Mouse (Mus musculus): ENCODE measurements at regions not wholly inside any gene's neighbourhood (a gene's known extent, or its start where the extent isn't known, plus 50 kb on each side); places are given as distances from the start of the nearest gene placed in this dataset.

DNA sequence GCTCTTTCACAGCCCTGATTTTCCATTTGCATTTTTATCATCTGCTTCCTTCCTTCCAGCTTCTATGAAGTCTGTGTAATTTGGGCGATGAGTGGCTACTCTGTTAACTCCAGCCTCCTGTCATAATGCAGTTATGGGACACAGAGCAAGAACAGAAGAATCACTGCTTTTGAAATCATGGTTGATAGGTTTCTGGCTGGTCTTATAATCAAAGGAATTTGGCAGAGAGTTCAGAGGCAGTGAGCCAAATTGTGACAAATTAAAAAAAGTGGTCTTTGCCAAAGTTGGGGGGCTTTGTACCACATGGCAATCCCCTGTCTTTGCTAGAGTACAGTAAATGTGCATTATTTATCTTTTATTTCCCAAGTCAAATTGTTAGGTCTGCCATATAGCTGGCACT, 1292.6 kb downstream of the Rapgef2 start:
- no peak for DNase-seq

DNA sequence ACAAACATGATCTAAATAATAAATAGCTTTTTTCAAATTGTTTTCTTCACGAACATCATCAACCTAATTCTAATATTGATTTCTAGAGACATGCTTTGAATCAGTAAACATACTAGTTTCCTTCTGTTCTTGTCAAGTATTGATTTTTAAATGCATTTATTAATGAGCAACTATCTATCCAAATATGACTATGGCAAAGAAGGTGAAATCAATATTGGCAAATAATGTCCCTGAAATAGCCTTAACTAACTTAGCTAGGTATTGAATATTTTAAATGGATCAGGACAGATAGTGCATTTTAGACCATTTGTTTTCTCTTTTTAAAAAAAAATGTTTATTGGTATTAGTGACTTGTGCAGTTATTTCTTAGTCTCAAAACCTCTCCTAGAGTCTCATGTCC, 1341.5 kb downstream of the Rapgef2 start:
- no peak for DNase-seq

DNA sequence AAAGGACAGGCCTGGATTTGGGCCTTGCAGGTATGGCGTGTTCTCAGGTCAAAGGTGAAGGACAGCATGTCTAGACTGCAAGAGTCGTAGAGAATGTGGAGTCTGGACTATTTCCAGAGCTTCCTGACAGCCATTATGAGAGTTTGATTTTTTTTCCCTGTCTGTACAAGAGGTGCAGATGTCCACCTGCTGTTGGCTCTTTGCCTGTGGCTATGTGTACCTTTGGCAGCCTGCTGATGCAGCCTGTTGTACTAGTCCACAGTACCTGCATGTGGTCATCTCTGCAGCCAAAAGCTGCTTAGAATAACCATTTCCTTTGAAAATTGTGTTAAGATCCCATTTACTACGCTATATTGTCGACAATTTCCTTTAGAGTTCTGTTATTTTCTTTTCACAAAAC, 1389.1 kb downstream of the Rapgef2 start:
- no peak for DNase-seq

DNA sequence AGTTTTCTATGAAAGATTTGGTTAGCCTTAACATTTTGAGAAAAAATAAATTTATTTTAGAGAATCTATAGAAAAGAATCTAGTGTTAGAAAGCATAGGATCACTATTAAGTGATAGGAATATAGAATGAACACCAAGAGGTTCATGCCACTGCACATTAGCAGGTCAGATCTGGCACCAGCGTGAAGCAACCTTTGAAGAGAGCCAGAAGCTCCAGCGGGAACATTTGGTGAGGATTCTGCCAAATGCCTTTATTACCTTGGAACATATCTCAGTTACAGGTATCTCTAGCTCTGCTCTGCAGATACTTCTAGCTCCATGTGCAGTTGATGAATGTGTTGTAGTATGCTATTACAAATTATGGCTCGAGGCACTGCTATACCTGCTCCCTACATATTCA, 1398.7 kb downstream of the Rapgef2 start:
- no peak for DNase-seq

- DNase-seq, result no peak
Measured at GRCm38 (mm10) chr3:77848717-77849241, 1437.5 kb downstream of the Rapgef2 start.

GRCm38 (mm10) chr3:77832230-77832805, 1454.0 kb downstream of the Rapgef2 start:
- DNase-seq, result no peak

DNA sequence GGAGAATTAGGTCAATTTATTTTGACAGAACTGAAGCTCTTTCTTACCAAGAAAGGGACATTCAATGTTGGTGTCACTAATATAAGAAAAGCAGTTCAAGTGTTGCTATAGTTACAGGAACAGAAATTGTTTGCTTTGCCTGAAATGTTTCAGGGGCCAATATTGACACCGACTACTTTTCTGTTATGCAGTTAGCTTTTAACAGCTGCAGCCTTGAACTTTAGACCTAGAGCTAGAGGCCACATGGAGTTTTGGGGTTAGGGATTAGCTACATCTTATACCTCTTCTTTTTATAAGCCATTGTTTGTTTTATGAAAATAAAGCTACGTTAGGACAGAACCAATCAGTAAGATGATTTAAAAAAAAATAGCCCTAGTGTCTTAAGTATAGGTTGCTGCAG, 1454.6 kb downstream of the Rapgef2 start:
- DNase-seq, result peak; percentile 49

- DNase-seq, result no peak
Measured at GRCm38 (mm10) chr3:77831256-77831655, 1455.1 kb downstream of the Rapgef2 start.

DNA sequence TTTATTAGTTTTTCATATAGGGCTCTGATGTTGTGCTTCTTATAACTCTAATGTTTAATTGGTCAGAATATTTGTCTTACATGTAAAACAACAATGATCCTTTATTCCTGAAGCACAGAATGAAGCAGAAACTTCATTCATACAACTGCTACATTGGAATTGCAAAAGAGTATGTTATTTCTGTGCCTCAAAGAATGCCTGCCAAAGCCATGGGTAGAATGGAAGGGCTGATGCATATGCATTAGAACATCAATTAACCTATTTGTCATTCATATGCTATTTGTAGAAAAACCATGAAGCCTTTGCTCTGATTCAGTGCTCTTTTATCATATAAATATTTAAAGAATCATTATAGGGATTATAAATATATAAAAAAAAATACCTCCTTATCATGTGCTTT, 1456.1 kb downstream of the Rapgef2 start:
- no peak for DNase-seq

GRCm38 (mm10) chr3:77800776-77801175, 1485.5 kb downstream of the Rapgef2 start:
- no peak for DNase-seq

DNA sequence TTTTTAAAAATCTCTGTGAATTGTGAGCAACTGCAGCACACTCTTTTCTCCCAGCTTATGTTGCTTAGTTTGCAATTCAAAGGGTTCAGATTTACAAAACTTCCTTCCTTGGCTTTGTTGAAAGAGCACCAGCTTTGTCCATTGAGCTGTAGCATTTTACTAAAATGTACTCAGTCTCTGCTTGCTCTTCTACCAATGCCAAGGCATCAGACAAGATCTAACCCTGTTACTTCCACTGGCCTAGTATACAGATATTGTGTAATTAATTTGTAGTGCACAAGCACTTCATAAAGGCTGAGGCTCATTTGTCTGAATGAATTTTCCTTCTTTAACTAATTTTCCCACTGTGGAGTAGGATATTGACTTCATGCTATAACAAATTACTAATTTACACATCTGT, 1504.5 kb downstream of the Rapgef2 start:
- DNase-seq, result no peak

DNA sequence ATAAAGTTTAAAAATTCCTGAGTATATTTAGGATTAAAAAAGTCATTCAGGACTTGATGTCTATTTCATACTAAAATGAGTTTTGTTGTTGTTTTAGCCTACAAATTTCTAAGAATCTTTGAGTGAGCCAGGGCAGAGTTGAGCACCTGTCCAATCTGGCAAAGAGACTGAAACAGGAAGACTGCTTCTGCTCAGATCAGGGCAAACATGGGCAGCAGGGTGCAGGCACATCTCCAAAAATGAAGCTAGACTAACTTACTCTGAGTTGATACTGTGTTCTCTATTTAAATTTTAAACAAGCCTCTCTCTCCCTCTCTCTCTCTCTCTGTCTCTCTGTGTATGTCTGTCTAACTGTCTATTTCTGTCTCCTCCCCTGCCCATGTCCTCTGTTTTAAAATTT, 1505.0 kb downstream of the Rapgef2 start:
- DNase-seq, result no peak

- no peak for DNase-seq
Measured at GRCm38 (mm10) chr3:77758840-77759361, 1527.4 kb downstream of the Rapgef2 start.

- no peak for DNase-seq
Measured at GRCm38 (mm10) chr3:77758295-77758694, 1528.0 kb downstream of the Rapgef2 start.

- no peak for DNase-seq
Measured at GRCm38 (mm10) chr3:77742146-77742545, 1544.2 kb downstream of the Rapgef2 start.

DNA sequence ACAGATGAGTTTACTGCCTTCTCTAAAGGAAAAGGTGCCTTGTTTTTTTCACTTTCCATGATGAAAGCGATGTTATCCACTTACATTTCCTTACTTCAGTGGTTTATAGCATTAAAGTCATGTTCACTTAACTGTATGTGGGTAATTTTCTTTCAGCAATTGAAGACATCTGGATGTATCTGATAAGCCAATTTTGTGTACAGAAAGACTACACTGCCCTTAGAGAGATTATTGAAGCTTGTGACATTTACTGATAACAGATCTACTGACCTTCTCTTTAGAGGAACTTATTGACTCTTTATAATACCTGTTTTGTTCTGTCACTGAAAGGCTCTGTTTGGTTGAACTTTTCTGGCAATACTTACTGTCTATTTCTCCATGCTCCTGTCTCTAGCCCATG, 1568.5 kb downstream of the Rapgef2 start:
- DNase-seq, result no peak

DNA sequence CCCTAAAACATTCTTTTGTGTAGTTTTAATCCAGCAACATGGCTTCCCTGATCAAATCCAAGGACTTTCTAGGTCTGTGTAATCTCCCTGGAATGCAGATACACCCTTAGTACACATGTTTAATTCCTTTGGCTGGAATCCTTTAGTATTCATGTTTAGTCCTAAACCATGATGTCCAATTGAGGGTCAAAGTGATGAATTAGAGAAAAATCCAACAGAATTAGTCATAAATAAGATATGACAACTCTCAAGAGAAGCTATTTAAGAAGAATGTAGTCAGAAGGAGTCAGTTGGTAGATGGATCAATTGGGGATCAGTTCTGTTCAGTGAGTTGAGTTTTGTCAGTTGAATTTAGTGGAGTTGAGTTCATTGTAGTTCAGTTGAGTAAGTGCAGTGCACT, 1590.7 kb downstream of the Rapgef2 start:
- DNase-seq, result no peak

DNA sequence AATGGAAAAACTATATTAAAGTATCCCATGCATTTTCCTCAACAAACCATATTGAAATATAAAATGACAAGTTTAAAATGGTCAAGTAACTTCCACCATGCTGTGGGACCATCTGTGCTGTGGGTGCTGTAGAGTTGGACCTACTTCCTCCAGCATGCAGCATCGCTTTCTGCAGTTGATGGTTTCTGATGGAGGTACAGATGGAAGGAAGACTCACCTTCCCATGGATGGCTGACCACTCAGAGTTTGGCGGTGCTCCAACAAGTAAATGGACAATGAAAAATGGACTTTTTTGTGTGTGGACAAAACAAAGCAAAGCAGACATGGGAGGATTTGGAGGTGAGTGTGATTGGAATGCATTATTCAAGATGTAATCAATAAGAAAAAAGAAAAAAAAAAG, 1592.3 kb downstream of the Fstl5 start:
- DNase-seq, result no peak

- DNase-seq, result no peak
Measured at GRCm38 (mm10) chr3:77653881-77654280, 1579.8 kb downstream of the Fstl5 start.
